Mouse (Mus musculus) limb, embryonic 14.5 days (tissue): Measurements from ENCODE around the gene Slc25a21. TPM values are rescaled to one million over a fixed set of nuclear protein-coding genes. Genes with fewer than 3 reads are reported as not detected.

Experiments
- ATAC-seq: fragments of 200-750 bp; cut with Nextera tagmentation; 2 replicates; pipeline ENCODE4 v1.8.0; 2017; ENCODE audit warnings: low read depth, moderate number of reproducible peaks, moderate TSS enrichment; ENCODE audit not compliant: low FRiP score
- DNase-seq: peaks from one replicate; pipeline ENCODE4 v3.0.0-alpha.2; 2015; ENCODE audit warnings: low spot score
- H3K27ac ChIP-seq: fragments of 300-500 bp; sonication (generic); replicated peaks from 2 replicates; pipeline ENCODE4 v1.5.1; 2014; ENCODE audit warnings: low read depth, mild to moderate bottlenecking, low read length, moderate library complexity, mixed read lengths
- H3K27me3 ChIP-seq: fragments of 300-500 bp; sonication (generic); 2 replicates; pipeline ENCODE4 v1.6.1; 2014; ENCODE audit warnings: low read length, mixed read lengths; ENCODE audit not compliant: control insufficient read depth, insufficient read depth
- H3K36me3 ChIP-seq: fragments of 300-500 bp; sonication (generic); 2 replicates; pipeline ENCODE4 v1.6.1; 2014; ENCODE audit warnings: mild to moderate bottlenecking, low read length, moderate library complexity, mixed read lengths; ENCODE audit not compliant: control insufficient read depth, insufficient read depth
- H3K4me1 ChIP-seq: fragments of 300-500 bp; sonication (generic); 2 replicates; pipeline ENCODE4 v1.6.1; 2014; ENCODE audit warnings: antibody characterized with exemption, low read length, mixed read lengths; ENCODE audit not compliant: control insufficient read depth, insufficient read depth
- H3K4me2 ChIP-seq: fragments of 300-500 bp; sonication (generic); replicated peaks from 2 replicates; pipeline ENCODE4 v1.6.1; 2014; ENCODE audit warnings: low read depth, mild to moderate bottlenecking, low read length, moderate library complexity; ENCODE audit not compliant: severe bottlenecking
- H3K4me3 ChIP-seq: fragments of 300-500 bp; sonication (generic); replicated peaks from 2 replicates; pipeline ENCODE4 v1.5.1; 2014; ENCODE audit warnings: low read length
- H3K9ac ChIP-seq: fragments of 300-500 bp; sonication (generic); 2 replicates; pipeline ENCODE4 v1.6.1; 2014; ENCODE audit warnings: mild to moderate bottlenecking, low read depth, low read length, moderate library complexity; ENCODE audit not compliant: severe bottlenecking
- H3K9me3 ChIP-seq: fragments of 300-500 bp; sonication (generic); 2 replicates; pipeline ENCODE4 v1.6.1; 2016; ENCODE audit warnings: low read length; ENCODE audit not compliant: control insufficient read depth
- POLR2A ChIP-seq: fragments of 200-500 bp; IDR thresholded peaks from 2 replicates; pipeline ENCODE4 v1.8.0; 2012; ENCODE audit warnings: inconsistent platforms, mild to moderate bottlenecking, moderate library complexity, borderline replicate concordance; ENCODE audit not compliant: insufficient read depth, insufficient read length; ENCODE audit errors: extremely low read depth
- WGBS: fragments of 180-500 bp; shearing (Covaris S2); extraction: QIAGEN DNeasy Blood & Tissue Kit; methylation state at CpG from one replicate; pipeline ENCODE4 v1.1.7; 2014; 5-methylcytosine and 5-hydroxymethylcytosine counted together
- polyA plus RNA-seq, 2 experiments: library from polyadenylated mRNA; depleted of rRNA in 1 of 2; stranded (reverse) in 1 of 2; unstranded in 1 of 2; fragments of >200 nt; fragmentation: Nextera tagmentation in 1 of 2; extraction: Ambion mirVana in 1 of 2; gene quantifications; 2 replicates each; pipeline versions ENCODE4 v1.2.1 to v1.2.3; 2012 to 2014

The Slc25a21 gene
- polyA plus RNA-seq, 2 experiments = 0.24 to 0.45 TPM

GRCm38 (mm10) chr12:57159904-57160303 is 37.4 kb downstream of the Slc25a21 start:
- 78% methylated on average over 6 of the region's 6 CpGs for WGBS
- DNase-seq = no peak
- no peak overlapping the region for H3K9ac ChIP-seq
- H3K27ac ChIP-seq = no peak overlapping the region
- no peak for TF ChIP-seq POLR2A
- H3K4me1 ChIP-seq = no peaks in the 10 kb centered on the region
- H3K36me3 ChIP-seq = no peaks in the 10 kb centered on the region
- H3K9me3 ChIP-seq = no peaks in the 10 kb centered on the region
- no peak overlapping the region for H3K4me3 ChIP-seq
- no peak overlapping the region for H3K4me2 ChIP-seq
- H3K27me3 ChIP-seq = no peaks in the 10 kb centered on the region
- ATAC-seq = no peak

GRCm38 (mm10) chr12:57158266-57158665 is 39.0 kb downstream of the Slc25a21 start:
- Histone ChIP-seq H3K9ac (no peak overlapping the region), H3K4me3 (no peak overlapping the region), H3K9me3 (no peaks in the 10 kb centered on the region), H3K4me1 (no peaks in the 10 kb centered on the region), H3K36me3 (no peaks in the 10 kb centered on the region), H3K27me3 (no peaks in the 10 kb centered on the region), H3K4me2 (no peak overlapping the region), H3K27ac (no peak overlapping the region)
- ATAC-seq (no peak), DNase-seq (no peak)
- TF ChIP-seq POLR2A = no peak
- WGBS = 45% methylated on average over 3 of the region's 3 CpGs

- 45% methylated on average over 1 of the region's 1 CpGs for WGBS
- Histone ChIP-seq H3K4me2 (no peak overlapping the region), H3K36me3 (no peaks in the 10 kb centered on the region), H3K27me3 (no peaks in the 10 kb centered on the region), H3K4me1 (no peaks in the 10 kb centered on the region), H3K9ac (no peak overlapping the region), H3K9me3 (no peaks in the 10 kb centered on the region), H3K4me3 (no peak overlapping the region), H3K27ac (no peak overlapping the region)
- ATAC-seq (no peak), DNase-seq (no peak)
- TF ChIP-seq POLR2A = no peak
Measured at GRCm38 (mm10) chr12:57138937-57139336, 58.3 kb downstream of the Slc25a21 start.

- Histone ChIP-seq H3K27ac (no peak overlapping the region), H3K4me1 (no peaks in the 10 kb centered on the region), H3K4me3 (no peak overlapping the region), H3K4me2 (no peak overlapping the region), H3K36me3 (no peaks in the 10 kb centered on the region), H3K9ac (no peak overlapping the region), H3K27me3 (no peaks in the 10 kb centered on the region), H3K9me3 (no peaks in the 10 kb centered on the region)
- DNase-seq (no peak), ATAC-seq (no peak)
- 36% methylated on average over 2 of the region's 2 CpGs for WGBS
- TF ChIP-seq POLR2A = no peak
Measured at GRCm38 (mm10) chr12:57137809-57138208, 59.5 kb downstream of the Slc25a21 start.

GRCm38 (mm10) chr12:57118602-57119001 is 78.7 kb downstream of the Slc25a21 start:
- DNase-seq (no peak), ATAC-seq (no peak)
- no peaks in the 10 kb centered on the region for H3K27me3 ChIP-seq
- 36% methylated on average over 8 of the region's 8 CpGs for WGBS
- no peak overlapping the region for H3K9ac ChIP-seq
- H3K4me3 ChIP-seq = no peak overlapping the region
- no peak for TF ChIP-seq POLR2A
- no peaks in the 10 kb centered on the region for H3K9me3 ChIP-seq
- no peak overlapping the region for H3K4me2 ChIP-seq
- H3K27ac ChIP-seq = no peak overlapping the region
- peaks cover 5% of the 10 kb centered on the region; the same call in 1 of the 2 replicates for H3K4me1 ChIP-seq
- no peaks in the 10 kb centered on the region for H3K36me3 ChIP-seq

GRCm38 (mm10) chr12:57115516-57115915 is 81.8 kb downstream of the Slc25a21 start:
- Histone ChIP-seq H3K9ac (no peak overlapping the region), H3K27ac (no peak overlapping the region), H3K27me3 (no peaks in the 10 kb centered on the region), H3K4me1 (0 out of 2 replicates have a peak, but pooled peaks cover 5% of the 10 kb centered on the region), H3K36me3 (no peaks in the 10 kb centered on the region), H3K4me3 (no peak overlapping the region), H3K4me2 (no peak overlapping the region), H3K9me3 (no peaks in the 10 kb centered on the region)
- 59% methylated on average over 10 of the region's 10 CpGs for WGBS
- no peak for ATAC-seq
- TF ChIP-seq POLR2A = no peak
- no peak for DNase-seq
